Mouse (Mus musculus) cerebellum, adult 2 months (tissue): ENCODE measurements around the gene Ptpn13.

Experiments
- CTCF ChIP-seq: fragments of 200-500 bp; IDR thresholded peaks from 2 replicates; pipeline ENCODE4 v1.5.1; 2011; ENCODE audit warnings: low read depth, mild to moderate bottlenecking, control low read depth, low read length, moderate library complexity, borderline replicate concordance; ENCODE audit not compliant: insufficient read depth
- POLR2A ChIP-seq: fragments of 200-500 bp; IDR thresholded peaks from 2 replicates; pipeline ENCODE4 v1.6.1; 2011; ENCODE audit warnings: low read length, control low read depth, borderline replicate concordance; ENCODE audit not compliant: insufficient read depth

GRCm38 (mm10) chr5:103475503-103475902 lies 50.5 kb downstream of the Ptpn13 start:
- TF ChIP-seq CTCF: no peak
- TF ChIP-seq POLR2A: no peak
